Comparison of ENCODE assay signal across 34 mouse cellular contexts in genomic region chr12:104431359-104431758, GRCm38 (mm10). TPM values are rescaled to one million over a fixed set of nuclear protein-coding genes. Genes with fewer than 3 reads are reported as not detected.
DNase-seq lines count a peak whose midpoint lies in the region; ATAC-seq lines count a peak whose summit lies in the region.
"Had no signal": no experiment of that assay in that cellular context is flagged by ENCODE, and none has a peak within 500 bp of the region (broad histone marks: within the 10 kb centered on the region; RNA-seq: fewer than 3 reads in every experiment).

No protein-coding gene starts in this region.

- H3K4me2 ChIP-seq in forebrain, embryonic 14.5 days (ENCODE audit: low read length): no peak overlapping the region
- H3K4me2 ChIP-seq in forebrain, embryonic 15.5 days (replicated peaks): no peak overlapping the region
- H3K4me2 ChIP-seq in embryonic facial prominence, embryonic 14.5 days (ENCODE audit: low read depth, low read length): no peak overlapping the region
- H3K4me2 ChIP-seq: heart, embryonic 15.5 days; limb, embryonic 13.5 days; liver, embryonic 11.5 days; neural tube, embryonic 13.5 days had no signal

- no peaks in the 10 kb centered on the region for H3K36me3 ChIP-seq in forebrain, embryonic 14.5 days (ENCODE audit: control insufficient read depth, insufficient read depth, low read length)
- H3K36me3 ChIP-seq in forebrain, embryonic 15.5 days: no peaks in the 10 kb centered on the region
- H3K36me3 ChIP-seq in embryonic facial prominence, embryonic 14.5 days (ENCODE audit: control insufficient read depth, insufficient read depth, low read length): no peaks in the 10 kb centered on the region
- H3K36me3 ChIP-seq: G1E; heart, embryonic 10.5 days; heart, embryonic 15.5 days; limb, embryonic 13.5 days; midbrain, embryonic 10.5 days; neural tube, embryonic 13.5 days had no signal

- no peaks in the 10 kb centered on the region for H3K9me3 ChIP-seq in forebrain, embryonic 14.5 days (replicated peaks; ENCODE audit: control insufficient read depth, low read length)
- no peaks in the 10 kb centered on the region for H3K9me3 ChIP-seq in forebrain, embryonic 15.5 days
- H3K9me3 ChIP-seq in embryonic facial prominence, embryonic 14.5 days (ENCODE audit: control insufficient read depth, low read length): no peaks in the 10 kb centered on the region
- H3K9me3 ChIP-seq: heart, embryonic 10.5 days; heart, embryonic 15.5 days; midbrain, embryonic 10.5 days; neural tube, embryonic 13.5 days had no signal

- H3K27me3 ChIP-seq in forebrain, embryonic 14.5 days (replicated peaks; ENCODE audit: control insufficient read depth, insufficient read depth, low read length): no peaks in the 10 kb centered on the region
- no peaks in the 10 kb centered on the region for H3K27me3 ChIP-seq in forebrain, embryonic 15.5 days
- no peaks in the 10 kb centered on the region for H3K27me3 ChIP-seq in embryonic facial prominence, embryonic 14.5 days (replicated peaks; ENCODE audit: control insufficient read depth, insufficient read depth, low read length)
- H3K27me3 ChIP-seq: heart, embryonic 15.5 days; neural tube, embryonic 13.5 days; Patski had no signal

- 34% methylated on average over 10 of the region's 10 CpGs for WGBS in forebrain, embryonic 14.5 days
- WGBS in forebrain, embryonic 15.5 days: 31% methylated on average over 10 of the region's 10 CpGs
- WGBS in embryonic facial prominence, embryonic 14.5 days: 40% methylated on average over 10 of the region's 10 CpGs

- peak; percentile 27; the same call in 1 of the 2 replicates for ATAC-seq in forebrain, embryonic 14.5 days
- ATAC-seq in forebrain, embryonic 15.5 days (replicated peaks): no peak
- ATAC-seq in embryonic facial prominence, embryonic 14.5 days (ENCODE audit: low read depth): peak; percentile 26; the same call in 1 of the 2 replicates
- ATAC-seq: intestine, embryonic 16.5 days; lung, postnatal 0 days; Patski had no signal

- DNase-seq in forebrain, embryonic 14.5 days (ENCODE audit: low spot score): peak; percentile 55
- DNase-seq in lung, postnatal 10 days: peak; percentile 26
- DNase-seq in lung, adult 18-20 months: no peak
- DNase-seq in embryonic facial prominence, embryonic 14.5 days (ENCODE audit: low spot score): peak; percentile 75
- no peak for DNase-seq in cerebellum, adult 8-10 months
- DNase-seq in ovary, postnatal 10 days (ENCODE audit: low spot score): no peak
- DNase-seq: adrenal gland, postnatal 14 days; cerebellum, adult 11-12 months; cerebellum, postnatal 14 days; gastrocnemius, postnatal 25 days; heart, adult 11 months; heart, postnatal 36 days; kidney, adult 8-10 months; kidney, postnatal 4 days; right cerebral cortex, postnatal 25 days; thymus, postnatal 14 days had no signal

- H3K27ac ChIP-seq in forebrain, embryonic 14.5 days (ENCODE audit: low read depth, low read length): no peak overlapping the region
- no peak overlapping the region for H3K27ac ChIP-seq in forebrain, embryonic 15.5 days (replicated peaks)
- H3K27ac ChIP-seq in embryonic facial prominence, embryonic 14.5 days (replicated peaks; ENCODE audit: low read depth, low read length): no peak overlapping the region
- H3K27ac ChIP-seq: heart, embryonic 10.5 days; heart, embryonic 15.5 days; kidney, postnatal 0 days; limb, embryonic 13.5 days; midbrain, embryonic 10.5 days; neural tube, embryonic 13.5 days had no signal

- no peaks in the 10 kb centered on the region for H3K4me1 ChIP-seq in forebrain, embryonic 14.5 days (ENCODE audit: control insufficient read depth, insufficient read depth, low read length)
- 0 out of 2 replicates have a peak, but pooled peaks cover 5% of the 10 kb centered on the region for H3K4me1 ChIP-seq in forebrain, embryonic 15.5 days
- H3K4me1 ChIP-seq in embryonic facial prominence, embryonic 14.5 days (ENCODE audit: control insufficient read depth, insufficient read depth, low read length): 0 out of 2 replicates have a peak, but pooled peaks cover 5% of the 10 kb centered on the region
- H3K4me1 ChIP-seq: heart, embryonic 10.5 days; heart, embryonic 15.5 days; limb, embryonic 13.5 days had no signal

- no peak overlapping the region for H3K4me3 ChIP-seq in forebrain, embryonic 14.5 days (ENCODE audit: low read depth, low read length)
- H3K4me3 ChIP-seq in forebrain, embryonic 15.5 days: no peak overlapping the region
- no peak overlapping the region for H3K4me3 ChIP-seq in embryonic facial prominence, embryonic 14.5 days (ENCODE audit: low read depth, low read length)
- H3K4me3 ChIP-seq: erythroblast, embryonic 14.5 days; heart, embryonic 10.5 days; heart, embryonic 15.5 days; limb, embryonic 13.5 days; midbrain, embryonic 10.5 days; myocyte; neural tube, embryonic 13.5 days had no signal

- H3K9ac ChIP-seq in forebrain, embryonic 14.5 days (ENCODE audit: low read length): no peak overlapping the region
- no peak overlapping the region for H3K9ac ChIP-seq in forebrain, embryonic 15.5 days (replicated peaks)
- no peak overlapping the region for H3K9ac ChIP-seq in embryonic facial prominence, embryonic 14.5 days (ENCODE audit: low read depth, low read length)
- H3K9ac ChIP-seq: heart, embryonic 15.5 days; limb, embryonic 13.5 days; neural tube, embryonic 13.5 days had no signal

RNA-seq across cellular contexts. Expression of gene Serpina3n, which starts 24.8 kb away (rescaled TPM):
- 0.10 TPM in 1 of 2 replicates, not detected in the other for polyA plus RNA-seq in forebrain, embryonic 14.5 days (2014; fragmentation: Nextera tagmentation; extraction: Ambion mirVana)
- not detected in 2 replicates for polyA plus RNA-seq in forebrain, embryonic 15.5 days (2015; fragmentation: Nextera tagmentation; extraction: Ambion mirVana)
- polyA plus RNA-seq in embryonic facial prominence, embryonic 14.5 days (2014; fragmentation: Nextera tagmentation; extraction: Ambion mirVana): 0.60 and 0.63 TPM in 2 replicates
- polyA plus RNA-seq: erythroblast, embryonic 14.5 days; forebrain, embryonic 11.5 days; G1E; liver, embryonic 11.5 days; midbrain, embryonic 10.5 days had no signal

RNA-seq across cellular contexts. Expression of gene Gsc, which starts 41.8 kb away (rescaled TPM):
- polyA plus RNA-seq in forebrain, embryonic 14.5 days (2014; fragmentation: Nextera tagmentation; extraction: Ambion mirVana): 0.40 and 0.50 TPM in 2 replicates
- 0.19 and 0.75 TPM in 2 replicates for polyA plus RNA-seq in forebrain, embryonic 15.5 days (2015; fragmentation: Nextera tagmentation; extraction: Ambion mirVana)
- polyA plus RNA-seq in embryonic facial prominence, embryonic 14.5 days (2014; fragmentation: Nextera tagmentation; extraction: Ambion mirVana): 12.4 and 12.5 TPM in 2 replicates
- polyA plus RNA-seq: cortical plate, adult 2 months; erythroblast, embryonic 14.5 days; frontal cortex, adult 2 months; G1E; kidney, postnatal 0 days; liver, embryonic 16.5 days; lung, postnatal 0 days; myocyte; neural tube, embryonic 13.5 days had no signal

Comparison
In these comparisons a context has a peak if more than half of its experiments do, and no peak if none do; other contexts are left out.
1. DNase-seq: peak in forebrain, embryonic 14.5 days (single experiment), lung, postnatal 10 days (single experiment) and embryonic facial prominence, embryonic 14.5 days (single experiment); none in lung, adult 18-20 months (0 of 2), cerebellum, adult 8-10 months (single experiment) and ovary, postnatal 10 days (single experiment).